Comparison of ENCODE assay signal across 8 mouse cellular contexts in genomic region chr15:84829416-84829815, GRCm38 (mm10). TPM values are rescaled to one million over a fixed set of nuclear protein-coding genes. Genes with fewer than 3 reads are reported as not detected.
A peak's percentile ranks its signal among the peaks of the same experiment; 100 is the strongest.
DNase-seq lines count a peak whose midpoint lies in the region; ATAC-seq and TF ChIP-seq lines count a peak whose summit lies in the region.

No protein-coding gene starts in this region.

- no peak overlapping the region for H3K9ac ChIP-seq in heart, embryonic 12.5 days
- H3K9ac ChIP-seq in kidney, embryonic 15.5 days = no peak overlapping the region
- no peak overlapping the region for H3K9ac ChIP-seq in liver, embryonic 13.5 days
- no peak overlapping the region for H3K9ac ChIP-seq in neural tube, embryonic 13.5 days

- no peak for TF ChIP-seq POLR2A in embryonic fibroblast, embryonic 13.5 days (IDR thresholded peaks at IDR 0.05; ENCODE audit: low read depth, low read length)

- ATAC-seq in heart, embryonic 12.5 days (ENCODE audit: insufficient number of reproducible peaks, low FRiP score) = peak; percentile 61; the same call in 1 of the 2 replicates
- peak; percentile 76; the same call in 1 of the 2 replicates for ATAC-seq in kidney, embryonic 15.5 days (replicated peaks; ENCODE audit: low FRiP score)
- 0 out of 2 replicates have a peak, but pooled peaks have one; percentile 36 for ATAC-seq in liver, embryonic 13.5 days (ENCODE audit: low read depth)
- peak; percentile 37 for ATAC-seq in neural tube, embryonic 13.5 days (ENCODE audit: low read depth)

- no peaks in the 10 kb centered on the region for H3K36me3 ChIP-seq in heart, embryonic 12.5 days
- no peaks in the 10 kb centered on the region for H3K36me3 ChIP-seq in kidney, embryonic 15.5 days
- no peaks in the 10 kb centered on the region for H3K36me3 ChIP-seq in liver, embryonic 13.5 days
- H3K36me3 ChIP-seq in neural tube, embryonic 13.5 days = no peaks in the 10 kb centered on the region

- H3K4me1 ChIP-seq in embryonic fibroblast, embryonic 13.5 days (ENCODE audit: control insufficient read depth, insufficient read depth, low read length) = no peaks in the 10 kb centered on the region
- H3K4me1 ChIP-seq in heart, embryonic 12.5 days (replicated peaks) = no peaks in the 10 kb centered on the region
- H3K4me1 ChIP-seq in kidney, embryonic 15.5 days = no peaks in the 10 kb centered on the region
- H3K4me1 ChIP-seq in liver, embryonic 13.5 days (replicated peaks) = no peaks in the 10 kb centered on the region
- peaks cover 75% of the 10 kb centered on the region for H3K4me1 ChIP-seq in neural tube, embryonic 13.5 days (replicated peaks)

- no peak overlapping the region for H3K27ac ChIP-seq in embryonic fibroblast, embryonic 13.5 days (ENCODE audit: insufficient read depth, low read length)
- H3K27ac ChIP-seq in heart, embryonic 12.5 days (ENCODE audit: poor library complexity, severe bottlenecking) = no peak overlapping the region
- H3K27ac ChIP-seq in kidney, embryonic 15.5 days = no peak overlapping the region
- H3K27ac ChIP-seq in liver, embryonic 13.5 days = no peak overlapping the region
- H3K27ac ChIP-seq in neural tube, embryonic 13.5 days (replicated peaks) = peak overlapping the region; percentile 74

- peak; percentile 60; the same call in 1 of the 2 replicates for TF ChIP-seq CTCF in embryonic fibroblast, embryonic 13.5 days (IDR thresholded peaks at IDR 0.05; ENCODE audit: borderline replicate concordance, insufficient read depth, low read length)

- H3K4me3 ChIP-seq in embryonic fibroblast, embryonic 13.5 days (ENCODE audit: insufficient read depth, low read length) = no peak overlapping the region
- H3K4me3 ChIP-seq in heart, embryonic 12.5 days = no peak overlapping the region
- no peak overlapping the region for H3K4me3 ChIP-seq in kidney, embryonic 15.5 days (replicated peaks)
- no peak overlapping the region for H3K4me3 ChIP-seq in liver, embryonic 13.5 days (replicated peaks)
- H3K4me3 ChIP-seq in neural tube, embryonic 13.5 days = no peak overlapping the region

- peak; percentile 45 to 65 for DNase-seq in left cerebral cortex, adult 18-20 months (ENCODE audit: low spot score in 2 of 2)
- no peak for DNase-seq in left cerebral cortex, adult 11 months (ENCODE audit: low spot score)
- peak; percentile 55 for DNase-seq in liver, embryonic 13.5 days
- peak; percentile 97 for DNase-seq in testis, postnatal 10 days (ENCODE audit: low spot score)

- no peak overlapping the region for H3K4me2 ChIP-seq in heart, embryonic 12.5 days
- no peak overlapping the region for H3K4me2 ChIP-seq in kidney, embryonic 15.5 days
- no peak overlapping the region for H3K4me2 ChIP-seq in liver, embryonic 13.5 days
- no peak overlapping the region for H3K4me2 ChIP-seq in neural tube, embryonic 13.5 days

- no peaks in the 10 kb centered on the region for H3K9me3 ChIP-seq in heart, embryonic 12.5 days (replicated peaks)
- H3K9me3 ChIP-seq in kidney, embryonic 15.5 days (replicated peaks) = no peaks in the 10 kb centered on the region
- H3K9me3 ChIP-seq in liver, embryonic 13.5 days (replicated peaks) = no peaks in the 10 kb centered on the region
- no peaks in the 10 kb centered on the region for H3K9me3 ChIP-seq in neural tube, embryonic 13.5 days

- H3K27me3 ChIP-seq in heart, embryonic 12.5 days (replicated peaks) = no peaks in the 10 kb centered on the region
- no peaks in the 10 kb centered on the region for H3K27me3 ChIP-seq in kidney, embryonic 15.5 days
- H3K27me3 ChIP-seq in liver, embryonic 13.5 days = no peaks in the 10 kb centered on the region
- H3K27me3 ChIP-seq in neural tube, embryonic 13.5 days = no peaks in the 10 kb centered on the region

- WGBS in heart, embryonic 12.5 days = 7% methylated on average over 15 of the region's 15 CpGs
- 4% methylated on average over 15 of the region's 15 CpGs for WGBS in kidney, embryonic 15.5 days
- 2% methylated on average over 15 of the region's 15 CpGs for WGBS in liver, embryonic 13.5 days (ENCODE audit: insufficient replicate concordance)
- 14% methylated on average over 15 of the region's 15 CpGs for WGBS in neural tube, embryonic 13.5 days

RNA-seq across cellular contexts. Expression of gene Phf21b, which starts 26.4 kb away (rescaled TPM):
- 10 to 100 TPM; 19.1 to 21.3 TPM for total RNA-seq in left cerebral cortex, adult 18-20 months (2021)
- polyA plus RNA-seq in embryonic fibroblast, embryonic 13.5 days (2011; ENCODE audit: insufficient read length, low read depth, missing spikeins) = 0.90 TPM in 1 of 2 replicates, not detected in the other
- polyA plus RNA-seq in heart, embryonic 12.5 days (2016; fragmentation: Nextera tagmentation; extraction: Ambion mirVana) = 0.22 and 0.36 TPM in 2 replicates
- polyA plus RNA-seq in kidney, embryonic 15.5 days (2015; fragmentation: Nextera tagmentation; extraction: Ambion mirVana) = 0.23 and 0.49 TPM in 2 replicates
- 0.12 TPM in 1 of 2 replicates, not detected in the other for polyA plus RNA-seq in liver, embryonic 13.5 days (2015; fragmentation: Nextera tagmentation; extraction: Ambion mirVana)
- 11.5 and 12.6 TPM in 2 replicates for polyA plus RNA-seq in neural tube, embryonic 13.5 days (2015; fragmentation: Nextera tagmentation; extraction: Ambion mirVana)
